Mouse (Mus musculus): ENCODE results near the gene Aldoart2.
A peak's percentile ranks its signal among the peaks of the same experiment; 100 is the strongest.
"Not testable (repeated sequence)": the region's sequence is repeated elsewhere in the genome, so short reads cannot be mapped to it uniquely, and the experiment has no call there.

Gene Aldoart2

DNA sequence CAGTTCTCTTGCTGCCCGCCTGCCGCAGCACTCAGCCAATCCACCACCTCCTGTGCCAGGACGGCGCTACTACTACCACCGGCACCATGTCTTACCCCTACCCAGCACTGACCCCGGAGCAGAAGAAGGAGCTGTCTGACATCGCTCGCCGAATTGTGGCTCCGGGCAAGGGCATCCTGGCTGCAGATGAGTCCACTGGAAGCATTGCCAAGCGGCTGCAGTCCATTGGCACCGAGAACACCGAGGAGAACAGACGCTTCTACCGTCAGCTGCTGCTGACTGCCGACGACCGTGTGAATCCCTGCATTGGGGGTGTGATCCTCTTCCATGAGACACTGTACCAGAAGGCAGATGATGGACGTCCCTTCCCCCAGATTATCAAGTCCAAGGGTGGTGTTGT lies at the start of gene Aldoart2:
Gene Aldoart2 (plus strand): TSS at position 34 of the 400 bp plus-strand sequence.
- no peak for DNase-seq

DNA sequence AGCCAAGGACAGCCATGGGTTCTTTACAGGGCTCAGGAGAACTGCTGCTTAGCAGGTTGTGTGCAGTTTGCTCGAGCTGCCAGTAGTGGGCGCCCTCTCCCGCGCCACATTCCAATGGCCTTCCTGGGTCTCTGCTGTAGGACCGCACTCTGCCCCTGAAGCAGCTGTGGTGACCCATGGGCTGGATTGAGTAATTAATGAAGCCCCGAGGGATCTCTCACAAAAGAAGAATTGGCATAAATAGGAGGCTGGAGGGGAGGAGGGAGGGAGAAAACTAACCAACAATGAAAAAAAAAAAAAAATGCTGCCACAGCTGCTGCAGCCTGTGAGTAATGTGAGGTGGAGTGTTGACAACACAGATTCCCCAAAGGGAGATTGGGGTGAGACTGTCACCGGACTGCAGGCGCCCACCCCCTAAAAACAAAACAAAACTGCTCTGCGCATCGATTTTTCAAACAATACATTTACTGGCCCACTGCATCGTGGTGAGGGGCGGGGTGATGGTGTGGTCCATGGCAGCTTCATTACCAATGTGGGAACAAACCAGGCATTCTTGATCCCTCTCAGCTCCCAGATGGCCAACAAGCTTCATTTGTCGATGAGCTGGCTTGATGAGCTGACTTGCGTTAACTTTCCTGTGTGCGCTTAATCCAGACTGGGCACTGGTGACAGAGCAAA lies 46.8 kb upstream of the Aldoart2 start:
- peak in 1 of 2 experiments; percentile 12 for DNase-seq

DNA sequence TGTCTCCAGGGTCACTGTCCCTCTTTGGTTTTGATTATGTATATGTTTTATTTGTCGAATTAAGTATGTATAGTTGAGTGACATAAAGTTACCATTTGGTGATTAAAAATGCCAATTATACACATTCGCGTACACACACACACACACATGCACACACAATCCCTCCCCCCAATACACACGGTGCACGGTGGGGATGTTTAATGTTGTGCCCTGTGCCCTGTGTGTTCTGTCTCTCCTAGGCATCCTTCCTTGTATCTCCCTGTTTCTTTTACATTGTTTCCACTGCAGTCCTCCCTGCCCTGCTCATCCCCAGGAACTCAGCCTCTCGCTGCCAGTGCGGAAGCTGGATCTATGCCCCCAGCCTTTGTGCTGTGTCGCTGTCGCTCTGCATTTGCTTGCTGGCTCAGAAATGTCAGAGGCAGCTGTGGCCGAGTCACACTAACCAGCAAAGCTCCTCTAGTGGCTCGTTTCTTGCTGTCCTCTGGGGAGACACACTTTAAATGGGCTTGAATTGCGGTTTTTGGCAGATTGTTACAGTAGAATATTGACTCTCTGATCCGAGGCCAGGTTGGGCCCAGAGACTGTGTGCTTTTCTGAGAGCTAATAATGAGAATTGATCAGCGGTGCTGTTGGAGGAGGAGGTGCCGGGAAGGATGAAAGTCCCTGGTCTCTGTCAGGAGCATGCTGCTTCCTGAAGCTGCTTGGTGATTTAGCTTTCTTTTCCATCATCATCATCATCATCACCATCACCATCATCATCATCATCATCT lies 37.9 kb upstream of the Aldoart2 start:
- no peak for DNase-seq

DNA sequence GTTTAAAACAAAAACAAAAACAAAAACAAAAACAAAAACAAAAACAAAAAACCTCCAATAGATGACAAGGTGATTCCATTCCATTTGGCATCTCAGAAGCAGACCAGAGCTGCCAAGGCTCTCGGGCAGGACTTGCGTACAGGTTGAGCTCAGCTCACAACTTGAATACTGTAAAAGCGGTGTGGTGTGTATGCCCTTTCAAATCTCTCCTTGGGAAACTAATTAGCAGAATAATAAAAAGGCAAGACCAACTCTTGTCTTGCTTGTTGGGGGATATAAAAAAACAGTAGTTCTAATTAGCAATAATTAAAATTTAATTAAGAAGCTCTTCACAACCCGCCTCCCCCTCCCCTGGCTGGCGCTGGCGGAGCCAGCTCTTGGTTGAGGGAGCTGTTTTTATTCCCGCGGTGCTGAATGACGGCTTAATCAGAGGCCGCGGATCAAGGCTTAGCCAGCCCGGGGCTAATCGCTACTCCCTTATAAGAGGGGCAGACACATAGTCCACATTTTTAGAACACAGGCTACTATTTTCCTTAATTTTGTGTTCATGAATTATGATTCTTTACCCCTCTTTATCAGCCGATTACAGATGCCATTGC lies 28.4 kb upstream of the Aldoart2 start:
- no peak for DNase-seq

DNA sequence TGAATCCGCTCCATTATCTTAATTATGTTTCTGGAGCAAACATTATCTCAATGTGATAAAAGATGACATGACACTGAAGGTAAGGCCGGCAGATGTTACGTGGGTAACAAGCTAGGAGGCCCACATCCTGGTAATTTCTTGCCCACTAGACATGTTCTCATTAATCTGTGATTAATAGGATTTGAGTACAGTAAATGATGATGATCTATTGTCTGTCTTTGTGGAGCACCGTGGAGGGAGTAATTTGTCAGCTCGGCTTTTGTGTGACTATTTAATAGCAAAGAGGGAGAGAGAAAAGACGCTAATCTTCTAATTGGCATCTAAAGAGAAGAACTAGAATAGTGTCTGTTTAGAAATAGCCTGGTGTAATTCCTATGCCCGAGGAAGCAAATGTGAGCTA lies 27.3 kb upstream of the Aldoart2 start:
- no peak for DNase-seq

DNA sequence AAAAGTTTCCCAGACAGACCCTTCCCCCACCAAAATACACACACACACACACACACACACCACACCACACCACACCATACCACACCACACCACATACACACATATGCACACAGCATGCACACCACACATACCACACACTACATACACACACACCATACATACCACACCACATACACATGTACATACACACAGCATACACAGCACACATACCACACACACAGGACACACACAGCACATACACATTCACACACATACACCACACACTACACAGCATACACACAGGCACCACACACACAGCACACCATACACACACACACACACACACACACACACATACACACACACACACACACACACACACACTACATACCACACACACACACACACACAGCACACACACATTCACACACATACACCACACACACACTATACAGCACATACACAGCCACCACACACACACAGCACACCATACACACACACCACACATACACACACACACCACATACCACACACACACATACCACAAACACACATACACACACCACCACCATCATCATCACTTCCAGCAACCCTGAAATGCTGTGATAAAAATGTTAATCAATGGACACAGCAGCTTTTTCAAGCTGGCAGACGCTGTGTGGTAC lies 26.6 kb upstream of the Aldoart2 start:
- DNase-seq = no peak

DNA sequence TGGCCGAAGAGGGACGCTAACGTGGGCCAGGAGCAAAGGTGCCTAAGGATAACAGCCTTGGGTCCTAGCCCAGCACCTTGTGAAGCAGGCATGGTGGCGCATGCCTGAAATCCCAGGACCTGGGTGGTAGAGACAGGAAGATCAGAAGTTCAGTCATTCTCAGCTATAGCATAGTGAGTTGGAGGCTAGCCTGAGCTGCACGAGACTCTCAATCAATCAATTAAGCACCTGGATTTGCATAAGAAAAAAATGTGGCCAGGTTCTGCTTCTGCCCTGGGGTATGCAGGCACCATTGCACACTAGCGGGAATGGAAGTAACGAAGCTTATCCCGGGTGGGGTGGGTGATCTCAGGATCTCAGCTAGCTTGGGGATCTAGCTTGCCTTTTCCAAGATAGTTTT lies 25.9 kb upstream of the Aldoart2 start:
- no peak for DNase-seq

DNA sequence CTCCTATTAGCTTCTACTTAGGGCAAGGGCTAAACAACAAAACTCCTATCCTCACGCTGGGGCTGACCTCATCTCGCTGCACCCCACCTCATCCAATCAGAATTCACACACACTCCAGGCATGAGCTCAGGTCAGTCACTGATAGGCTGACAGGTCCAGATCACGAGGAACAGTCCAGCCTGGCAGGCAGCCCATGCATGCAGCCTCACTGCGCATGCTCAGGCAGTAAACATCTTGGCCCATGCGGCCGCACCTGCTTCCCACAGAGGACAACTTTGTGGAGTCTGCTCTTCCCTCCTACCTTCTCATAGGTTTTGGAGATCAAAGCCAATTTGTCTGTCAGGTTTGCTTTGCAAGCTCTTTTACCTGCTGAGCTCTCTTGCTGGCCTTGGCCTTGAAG lies 10.1 kb upstream of the Aldoart2 start:
- DNase-seq = not testable (repeated sequence)

DNA sequence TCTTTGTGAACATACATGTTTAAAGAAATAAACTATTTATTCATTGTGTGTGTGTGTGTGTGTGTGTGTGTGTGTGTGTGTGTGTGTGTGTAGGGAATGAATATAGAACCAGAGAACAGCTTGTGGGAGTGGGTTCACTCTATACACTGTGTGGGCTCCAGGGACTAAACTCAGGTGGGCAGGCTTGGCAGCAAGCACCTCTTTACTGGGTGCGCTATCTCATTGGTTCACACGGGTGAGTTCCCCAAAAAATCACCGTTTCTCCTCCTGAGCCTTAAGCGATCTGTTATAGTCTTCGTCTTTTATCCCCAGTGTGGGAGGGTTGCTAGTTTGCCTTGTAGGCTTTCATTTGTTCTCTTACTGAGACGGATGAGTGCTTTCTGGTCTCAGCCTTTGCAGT lies 7.2 kb upstream of the Aldoart2 start:
- no peak for DNase-seq

DNA sequence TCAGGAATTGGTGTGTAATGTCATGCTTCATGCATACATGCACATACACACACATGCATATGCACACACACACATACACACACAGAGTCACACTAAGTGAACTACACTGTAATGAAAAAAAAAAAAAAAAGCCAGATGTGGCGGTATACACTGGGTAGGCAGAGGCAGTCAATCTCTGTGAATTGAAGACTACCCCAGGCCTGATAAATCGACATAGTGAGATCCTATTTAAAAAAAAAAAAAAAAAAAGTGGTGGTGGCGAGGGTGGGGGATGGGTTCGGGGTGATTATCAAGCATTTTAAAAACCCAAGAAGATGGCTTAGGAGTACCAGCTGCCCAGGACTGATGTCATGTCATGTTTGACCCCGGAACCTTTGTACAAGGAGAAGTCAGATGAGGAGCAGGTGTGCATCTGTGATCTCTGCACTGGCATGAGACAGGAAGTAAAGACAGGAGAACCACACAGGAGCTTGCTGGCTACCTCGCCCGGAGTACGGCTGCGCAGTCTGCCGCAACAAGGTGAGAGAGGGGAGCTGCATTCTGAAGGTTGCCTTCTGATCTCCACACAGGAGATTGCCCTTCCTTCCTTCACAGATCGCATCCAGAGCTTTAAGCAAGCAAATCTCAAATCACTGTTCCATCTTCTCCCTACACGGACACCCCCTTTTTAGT lies 5.7 kb upstream of the Aldoart2 start:
- DNase-seq = no peak

DNA sequence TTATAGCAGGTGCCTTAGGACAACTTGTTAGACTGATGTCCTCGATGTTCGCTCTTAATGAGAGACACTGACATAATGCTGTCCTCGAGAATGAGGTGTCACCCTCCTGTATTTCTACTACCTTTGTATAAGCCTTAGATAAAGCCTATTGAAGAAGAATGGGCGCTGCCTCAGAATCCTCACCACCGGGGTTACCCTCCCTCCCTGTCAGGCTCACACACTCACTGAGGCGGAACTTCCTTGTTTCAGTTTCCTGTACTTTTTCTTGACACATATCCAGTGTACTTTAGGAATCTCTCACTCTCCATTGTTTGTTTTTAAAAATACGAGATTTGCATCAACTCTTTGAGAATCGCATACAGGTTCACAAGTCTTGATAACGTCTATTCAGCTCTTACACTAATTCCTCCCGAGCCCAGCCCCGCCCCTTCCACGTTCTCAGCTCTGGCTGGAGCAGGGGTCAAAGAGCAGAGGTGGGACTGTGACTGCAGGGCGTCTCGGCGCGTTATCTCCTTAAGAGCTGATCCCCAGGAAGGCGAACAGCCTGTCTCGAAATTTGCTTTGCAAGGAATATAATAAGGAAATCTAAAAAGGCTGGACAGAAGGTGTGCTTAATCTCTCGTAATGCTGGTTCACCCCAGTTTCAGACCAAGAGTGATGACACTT lies 4.9 kb upstream of the Aldoart2 start:
- DNase-seq = peak; percentile 12 to 15

DNA sequence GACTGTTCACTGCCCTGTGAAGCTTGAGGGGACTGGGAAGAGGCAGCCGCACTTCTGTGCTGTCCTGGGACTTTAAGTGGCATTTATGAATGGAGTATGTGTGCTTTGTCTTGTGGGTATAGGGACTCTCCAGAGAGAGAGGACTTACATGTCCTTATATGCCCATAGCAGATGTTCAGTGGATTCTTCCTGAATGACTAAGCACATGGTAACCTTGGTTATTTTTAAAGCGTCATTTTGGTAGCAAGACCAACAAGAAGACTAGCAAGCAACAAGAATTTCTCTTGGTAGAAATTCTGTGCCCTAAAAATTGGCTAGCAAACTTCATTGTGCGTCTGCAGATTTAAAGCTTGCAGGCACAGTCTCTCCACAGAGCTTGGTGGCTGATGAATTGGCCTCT lies 1.3 kb upstream of the Aldoart2 start:
- no peak for DNase-seq

DNA sequence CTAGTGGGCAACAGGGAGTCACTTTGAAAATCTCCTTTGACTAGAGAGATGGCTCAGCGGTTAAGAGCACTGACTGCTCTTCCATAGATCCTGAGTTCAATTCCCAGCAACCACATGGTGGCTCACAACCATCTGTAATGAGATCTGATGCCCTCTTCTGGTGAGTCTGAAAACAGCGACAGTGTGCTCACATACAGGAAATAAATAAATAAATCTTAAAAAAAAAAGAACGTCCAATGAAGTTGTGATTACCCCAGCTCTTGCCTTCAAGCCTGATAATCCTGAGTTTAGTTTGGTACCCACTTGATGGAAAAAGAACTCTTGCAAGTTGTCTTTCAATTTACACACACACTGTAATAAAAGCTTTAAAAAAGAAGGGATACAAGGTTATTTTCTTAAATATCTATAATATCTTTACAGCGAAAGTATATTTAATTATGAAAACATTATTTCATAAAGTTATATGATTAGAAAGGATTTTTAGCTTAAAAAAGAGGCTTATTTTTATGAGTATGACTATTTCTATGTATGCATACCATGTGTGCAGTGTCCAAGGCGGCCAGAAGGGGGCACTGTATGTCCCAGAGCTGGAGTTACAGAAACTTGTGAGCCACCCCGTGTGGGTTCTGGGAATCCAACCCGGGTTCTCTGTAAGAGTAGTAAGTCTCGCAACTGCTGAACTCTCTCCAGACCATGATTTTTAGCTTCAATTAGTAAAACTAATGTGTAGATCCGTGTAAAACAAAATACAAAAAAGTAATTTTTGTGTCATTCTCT lies 664 bp upstream of the Aldoart2 start:
- DNase-seq = no peak

DNA sequence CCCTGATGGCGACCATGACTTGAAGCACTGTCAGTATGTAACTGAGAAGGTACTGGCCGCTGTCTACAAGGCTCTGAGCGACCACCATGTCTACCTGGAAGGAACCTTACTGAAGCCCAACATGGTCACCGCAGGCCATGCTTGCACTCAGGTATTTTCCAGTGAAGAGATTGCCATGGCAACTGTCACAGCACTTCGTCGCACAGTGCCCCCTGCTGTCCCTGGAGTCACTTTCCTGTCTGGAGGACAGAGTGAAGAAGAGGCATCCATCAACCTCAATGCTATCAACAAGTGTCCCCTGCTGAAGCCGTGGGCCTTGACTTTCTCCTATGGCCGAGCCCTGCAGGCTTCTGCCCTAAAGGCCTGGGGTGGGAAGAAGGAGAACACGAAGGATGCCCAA lies 828 bp downstream of the Aldoart2 start:
- no peak for DNase-seq

DNA sequence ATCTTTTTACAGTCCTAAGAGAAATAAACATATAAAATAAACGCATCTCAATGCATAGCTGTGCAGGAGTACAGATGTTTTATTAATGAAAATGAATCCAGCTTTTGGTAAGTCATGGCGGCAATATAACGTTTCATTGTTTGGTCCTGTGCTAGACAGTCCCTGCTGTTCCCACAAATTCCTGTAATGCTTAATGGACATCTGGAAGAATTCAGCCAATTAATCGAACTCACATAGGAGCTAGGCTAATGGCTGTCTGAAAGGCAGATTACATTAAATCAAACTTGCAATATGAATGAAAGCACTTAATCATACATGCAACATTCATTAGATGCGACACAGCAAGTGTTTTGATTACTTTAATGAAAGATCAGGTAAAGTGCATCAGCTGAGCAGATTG lies 1.8 kb downstream of the Aldoart2 start:
- no peak for DNase-seq

DNA sequence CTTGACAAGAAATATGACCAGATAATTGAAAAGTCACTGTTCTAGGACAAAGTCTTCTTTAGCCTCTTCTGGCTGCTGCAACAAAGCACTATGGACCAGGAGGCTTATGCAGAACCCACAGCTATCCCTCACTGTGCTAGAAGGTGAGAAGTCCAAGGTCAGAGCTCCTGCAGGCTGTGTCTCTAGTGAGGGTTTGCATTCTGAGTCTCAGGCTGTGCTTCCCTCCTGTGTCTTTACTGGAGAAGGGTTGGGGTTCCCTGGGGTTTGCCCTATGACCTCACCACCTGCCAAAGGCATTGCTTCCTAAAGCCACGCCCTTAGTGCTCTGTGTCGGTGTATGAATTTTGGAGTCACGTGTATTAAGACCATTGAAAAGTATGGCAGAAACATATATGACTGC lies 3.4 kb downstream of the Aldoart2 start:
- DNase-seq = no peak

DNA sequence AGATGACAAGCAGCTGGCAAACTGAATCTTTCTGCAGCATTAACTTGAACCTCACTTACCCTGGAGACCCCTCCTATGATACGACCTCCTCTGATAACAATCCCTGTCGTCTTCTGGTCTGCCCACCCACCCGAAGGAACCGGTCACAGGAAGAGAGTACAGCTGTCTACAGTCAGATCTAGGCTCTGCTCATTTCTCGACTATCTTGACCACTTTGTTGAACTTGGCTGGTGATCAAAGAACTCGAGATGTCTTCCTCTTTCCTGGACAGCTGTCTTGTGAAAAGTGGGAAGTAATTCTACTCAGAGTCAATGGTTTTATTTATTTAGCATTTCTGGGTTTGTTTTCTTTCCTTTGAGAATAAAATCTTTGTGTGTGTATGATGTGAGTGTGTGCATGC lies 4.6 kb downstream of the Aldoart2 start:
- no peak for DNase-seq

DNA sequence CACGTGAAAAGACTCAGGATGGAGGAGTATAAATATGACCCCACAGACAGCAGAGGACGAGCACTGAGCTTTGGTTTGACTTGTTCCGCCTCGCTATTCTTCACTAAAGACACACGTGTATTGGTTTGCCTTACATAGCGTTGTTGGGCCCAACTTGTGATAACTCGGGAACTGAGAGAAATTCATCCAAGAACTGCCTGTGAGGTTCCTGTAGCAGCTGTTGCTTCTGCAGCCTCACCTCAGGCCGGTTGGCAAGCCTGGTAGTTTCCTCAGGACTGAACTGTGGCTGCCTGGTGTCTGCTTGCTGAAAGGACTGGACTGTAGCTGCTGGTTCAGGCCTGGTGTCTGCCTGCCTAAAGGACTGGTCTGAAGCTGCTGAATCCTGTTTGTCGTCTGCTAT lies 5.6 kb downstream of the Aldoart2 start:
- DNase-seq = no peak

DNA sequence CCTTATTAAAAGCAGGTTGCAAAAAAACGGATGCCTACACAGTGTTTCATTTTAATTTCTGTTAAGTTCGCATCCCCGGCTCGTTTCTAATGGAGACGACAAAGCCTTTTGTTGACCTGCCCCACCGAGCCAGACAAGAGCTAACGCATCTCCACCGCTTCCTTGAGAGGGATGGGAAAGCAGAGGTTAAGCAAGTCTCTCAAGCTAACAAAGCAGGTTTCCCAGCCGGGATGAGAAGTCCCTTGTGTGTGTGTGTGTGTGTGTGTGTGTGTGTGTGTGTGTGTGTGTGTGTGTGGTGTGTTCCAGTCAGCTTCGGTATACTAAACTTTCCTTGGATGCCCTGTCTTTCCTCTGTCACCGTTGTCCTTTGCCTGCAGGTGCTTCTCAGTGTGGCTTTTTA lies 6.1 kb downstream of the Aldoart2 start:
- no peak for DNase-seq

DNA sequence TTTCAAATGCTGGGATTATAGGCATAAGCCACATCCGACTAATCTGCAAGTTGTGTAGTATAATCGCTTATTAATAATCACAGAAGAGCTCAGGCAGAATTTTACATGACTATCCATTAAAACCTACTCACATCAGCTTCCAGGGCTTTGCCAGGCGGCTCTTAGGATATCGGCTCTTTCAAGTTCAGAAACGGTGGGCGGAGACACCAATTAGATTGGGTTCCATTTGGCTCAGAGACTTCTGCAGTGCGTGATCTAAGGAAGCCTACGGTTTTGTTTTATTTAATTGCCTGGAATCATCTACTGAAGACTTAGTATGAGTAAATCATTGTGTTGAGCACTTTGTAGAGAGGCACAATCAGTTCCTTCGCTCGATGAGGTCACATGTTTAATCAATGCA lies 6.6 kb downstream of the Aldoart2 start:
- DNase-seq = no peak

DNA sequence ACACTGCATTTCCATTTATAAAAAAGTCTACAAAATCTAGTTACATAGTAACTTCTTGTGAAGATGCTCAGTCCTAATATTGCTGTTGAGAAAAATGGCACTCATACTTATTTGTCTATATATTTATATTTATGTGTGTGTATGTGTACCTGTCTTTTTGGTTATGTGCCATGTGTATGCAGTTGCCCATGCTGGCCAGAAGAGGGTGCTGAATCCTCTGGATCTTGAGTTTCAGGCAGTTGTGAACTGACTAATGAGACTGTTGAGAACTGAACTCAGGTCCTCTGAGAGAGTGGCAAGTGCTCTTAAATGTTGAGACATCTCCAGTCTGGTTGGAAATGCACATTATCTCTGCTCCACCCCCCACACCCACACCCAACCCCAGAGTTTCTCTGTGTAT lies 8.1 kb downstream of the Aldoart2 start:
- no peak for DNase-seq

DNA sequence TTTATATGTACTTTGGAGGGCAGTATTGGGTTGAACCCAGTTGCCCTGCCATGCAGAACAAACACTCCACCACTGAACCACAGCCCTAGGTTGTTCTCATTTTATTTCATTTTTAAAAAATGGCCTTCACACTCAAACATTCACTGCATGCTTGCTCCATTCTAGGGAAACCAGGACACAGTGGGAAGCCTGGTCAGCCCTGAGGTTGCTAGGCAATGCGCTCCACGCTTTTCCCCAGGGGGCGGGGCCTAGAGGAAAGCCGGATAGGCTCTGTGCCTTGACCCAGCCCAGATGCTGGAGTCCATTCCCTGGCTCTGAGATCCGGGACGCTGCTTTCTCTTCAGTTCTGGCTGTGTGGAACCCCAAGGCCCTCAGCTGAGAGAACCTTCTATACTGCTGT lies 8.8 kb downstream of the Aldoart2 start:
- DNase-seq = no peak

Data from thymus, adult 18-20 months (tissue).